Mouse (Mus musculus) mouse embryonic stem cell (cell line): Measurements from ENCODE around the gene Dazap1.

ENCODE experiments used
- in situ Hi-C, 2 experiments: fragments of 300-500 bp; cut with MboI; formaldehyde crosslinking; loops; 1 replicate in 1 of 2; 3 replicates in 1 of 2; pipeline ENCODE4 v1.14.3; 2019 to 2020; ENCODE audit warnings: low sequenced_read_pairs in 2 of 2, low pct_unique_long_range_greater_than_20kb in 1 of 2, mixed read lengths in 1 of 2; ENCODE audit not compliant: unreplicated experiment in 1 of 2

Dazap1 gene

GRCm38 (mm10) chr10:80293325-80293724 lies 32.0 kb downstream of the Dazap1 start:
- in situ Hi-C loops, result no loop called here

GRCm38 (mm10) chr10:80294311-80294710 lies 33.0 kb downstream of the Dazap1 start:
- in situ Hi-C loops, result no loop called here

GRCm38 (mm10) chr10:80294788-80295303 lies 33.6 kb downstream of the Dazap1 start:
- in situ Hi-C loops, result no loop called here

- in situ Hi-C loops, result no loop called here
These were observed 34.5 kb downstream of the Dazap1 start, which contains the start of gene Apc2 for GRCm38 (mm10) chr10:80295618-80296425. Apc2 (plus strand) TSS chr10:80295977.

GRCm38 (mm10) chr10:80296824-80297223 lies 35.5 kb downstream of the Dazap1 start:
- in situ Hi-C loops, result no loop called here

- in situ Hi-C loops, result no loop called here
These were observed 36.3 kb downstream of the Dazap1 start for GRCm38 (mm10) chr10:80297526-80298133.

GRCm38 (mm10) chr10:80298571-80299281 lies 37.4 kb downstream of the Dazap1 start:
- in situ Hi-C loops, result no loop called here

GRCm38 (mm10) chr10:80299301-80299700 lies 38.0 kb downstream of the Dazap1 start:
- in situ Hi-C loops, result no loop called here

GRCm38 (mm10) chr10:80299824-80300223 lies 38.5 kb downstream of the Dazap1 start:
- in situ Hi-C loops, result no loop called here

GRCm38 (mm10) chr10:80300672-80301181 lies 39.4 kb downstream of the Dazap1 start:
- in situ Hi-C loops, result no loop called here

- in situ Hi-C loops, result no loop called here
These were observed 40.2 kb downstream of the Dazap1 start for GRCm38 (mm10) chr10:80301256-80302081.

- in situ Hi-C loops, result no loop called here
These were observed 40.7 kb downstream of the Dazap1 start for GRCm38 (mm10) chr10:80302082-80302355.

GRCm38 (mm10) chr10:80302471-80302881 lies 41.2 kb downstream of the Dazap1 start:
- in situ Hi-C loops, result no loop called here

- in situ Hi-C loops, result no loop called here
These were observed 43.2 kb downstream of the Dazap1 start for GRCm38 (mm10) chr10:80304458-80304857.

GRCm38 (mm10) chr10:80304862-80305261 lies 43.6 kb downstream of the Dazap1 start:
- in situ Hi-C loops, result no loop called here

- in situ Hi-C loops, result no loop called here
These were observed 50.3 kb downstream of the Dazap1 start for GRCm38 (mm10) chr10:80311560-80311959.

GRCm38 (mm10) chr10:80312586-80313504 lies 51.6 kb downstream of the Dazap1 start:
- in situ Hi-C loops, result no loop called here
